ENCODE assay signal across 13 mouse cellular contexts in genomic region chr19:42131101-42131500, GRCm38 (mm10). TPM values are rescaled to one million over a fixed set of nuclear protein-coding genes. Genes with fewer than 3 reads are reported as not detected.
DNase-seq lines count a peak whose midpoint lies in the region; TF ChIP-seq lines count a peak whose summit lies in the region.
"Had no signal": no experiment of that assay in that cellular context is flagged by ENCODE, and none has a peak within 500 bp of the region (broad histone marks: within the 10 kb centered on the region; RNA-seq: fewer than 3 reads in every experiment).

No protein-coding gene starts in this region.

- peaks cover 10% of the 10 kb centered on the region; the same call in 1 of the 2 replicates for H3K4me1 ChIP-seq in kidney, adult 2 months (ENCODE audit: control insufficient read depth, insufficient read depth, low read length)
- H3K4me1 ChIP-seq in E14TG2a.4 (replicated peaks; ENCODE audit: low read depth, low read length), result peaks cover 88% of the 10 kb centered on the region
- peaks cover 6% of the 10 kb centered on the region; the same call in 1 of the 2 replicates for H3K4me1 ChIP-seq in brown adipose tissue, adult 24 weeks (ENCODE audit: control insufficient read depth, insufficient read depth, insufficient read length, low read length)
- peaks cover 47% of the 10 kb centered on the region for H3K4me1 ChIP-seq in forebrain, embryonic 10.5 days

- 73% methylated on average over 5 of the region's 5 CpGs for WGBS in kidney, adult 2 months
- WGBS in forebrain, embryonic 10.5 days, result 87% methylated on average over 5 of the region's 5 CpGs

- peaks cover 23% of the 10 kb centered on the region for H3K79me2 ChIP-seq in myocyte (ENCODE audit: control insufficient read depth, insufficient read depth)

- H3K27me3 ChIP-seq in kidney, adult 2 months (replicated peaks; ENCODE audit: control insufficient read depth, insufficient read depth, low read length), result no peaks in the 10 kb centered on the region
- no peaks in the 10 kb centered on the region for H3K27me3 ChIP-seq in E14TG2a.4 (ENCODE audit: insufficient read depth, low read length)
- no peaks in the 10 kb centered on the region for H3K27me3 ChIP-seq in myocyte (ENCODE audit: control insufficient read depth, insufficient read depth, insufficient read length)
- H3K27me3 ChIP-seq in forebrain, embryonic 10.5 days (ENCODE audit: poor library complexity, severe bottlenecking), result peaks cover 18% of the 10 kb centered on the region
- H3K27me3 ChIP-seq: liver, embryonic 15.5 days had no signal

- no peaks in the 10 kb centered on the region for H3K9me3 ChIP-seq in E14TG2a.4 (ENCODE audit: low read length)
- H3K9me3 ChIP-seq in forebrain, embryonic 10.5 days, result no peaks in the 10 kb centered on the region
- H3K9me3 ChIP-seq: G1E; liver, embryonic 15.5 days; neural tube, embryonic 15.5 days had no signal

- peak overlapping the region; percentile 24; the same call in 1 of the 2 replicates for H3K27ac ChIP-seq in kidney, adult 2 months (ENCODE audit: insufficient read depth, low read depth, low read length)
- peak overlapping the region; percentile 78 for H3K27ac ChIP-seq in brown adipose tissue, adult 24 weeks (replicated peaks; ENCODE audit: low read depth, low read length)
- H3K27ac ChIP-seq in forebrain, embryonic 10.5 days, result no peak overlapping the region
- H3K27ac ChIP-seq: liver, embryonic 15.5 days; neural tube, embryonic 15.5 days had no signal

- no peak for DNase-seq in kidney, adult 2 months
- DNase-seq in kidney, postnatal 14 days, result no peak
- no peak for DNase-seq in left cerebral cortex, postnatal 36 days (ENCODE audit: low spot score in 2 of 2)
- DNase-seq in forebrain, embryonic 10.5 days (ENCODE audit: extremely low spot score, low spot score), result no peak
- DNase-seq: layer of hippocampus, postnatal 36 days; midbrain, embryonic 14.5 days; thymus, adult 2 months had no signal

- no peak for TF ChIP-seq CTCF in kidney, adult 2 months (conservative IDR thresholded peaks at IDR 0.05; ENCODE audit: insufficient read depth, insufficient read length, low read depth, low read length)
- no peak for TF ChIP-seq CTCF in E14TG2a.4 (conservative IDR thresholded peaks at IDR 0.05; ENCODE audit: low read length)

- H3ac ChIP-seq in myocyte (ENCODE audit: control insufficient read depth, insufficient read length), result no peak overlapping the region

- H3K36me3 ChIP-seq in kidney, adult 2 months (ENCODE audit: control insufficient read depth, insufficient read depth, low read length), result no peaks in the 10 kb centered on the region
- H3K36me3 ChIP-seq in E14TG2a.4 (ENCODE audit: insufficient read depth, low read length) (peaks cover 24% of the 10 kb centered on the region), myocyte (ENCODE audit: control insufficient read depth, insufficient read depth) (no peaks in the 10 kb centered on the region)
- no peaks in the 10 kb centered on the region for H3K36me3 ChIP-seq in forebrain, embryonic 10.5 days (replicated peaks)
- H3K36me3 ChIP-seq: liver, embryonic 15.5 days; neural tube, embryonic 15.5 days had no signal

- H3K4me2 ChIP-seq in myocyte (ENCODE audit: low read depth), result peak overlapping the region; percentile 46
- H3K4me2 ChIP-seq: liver, embryonic 15.5 days; neural tube, embryonic 15.5 days had no signal

- no peak for TF ChIP-seq POLR2A in kidney, adult 2 months (IDR thresholded peaks at IDR 0.05; ENCODE audit: low read depth, low read length)
- no peak for TF ChIP-seq POLR2A in myocyte (IDR thresholded peaks at IDR 0.05; ENCODE audit: insufficient read length, low read depth)

- H3K4me3 ChIP-seq in kidney, adult 2 months (ENCODE audit: insufficient read depth, low read depth, low read length), result no peak overlapping the region
- H3K4me3 ChIP-seq in E14TG2a.4 (replicated peaks; ENCODE audit: low read length), result peak overlapping the region; percentile 2; the same call in 1 of the 2 replicates
- no peak overlapping the region for H3K4me3 ChIP-seq in brown adipose tissue, adult 24 weeks (ENCODE audit: insufficient read depth, low read depth, low read length)
- H3K4me3 ChIP-seq in myocyte, result no peak overlapping the region
- no peak overlapping the region for H3K4me3 ChIP-seq in forebrain, embryonic 10.5 days
- H3K4me3 ChIP-seq: liver, embryonic 15.5 days; neural tube, embryonic 15.5 days had no signal

- intact Hi-C loops in left cerebral cortex, postnatal 36 days (cut with DNase I), result no loop called here

TF ChIP-seq in myocyte, 11 proteins besides CTCF, POLR2A, EP300 and RAD21:
- TF ChIP-seq MAX (IDR thresholded peaks at IDR 0.05; ENCODE audit: low read depth) (no peak), CEBPB (IDR thresholded peaks at IDR 0.05; ENCODE audit: insufficient read depth, poor library complexity, severe bottlenecking) (no peak), REST (IDR thresholded peaks at IDR 0.05; ENCODE audit: insufficient read depth, insufficient read length) (no peak), USF1 (IDR thresholded peaks at IDR 0.05; ENCODE audit: low read depth) (no peak), POLR2AphosphoS2 (IDR thresholded peaks at IDR 0.05; ENCODE audit: insufficient read length, low read depth) (no peak), MYOD1 (IDR thresholded peaks at IDR 0.05; ENCODE audit: control insufficient read depth in 1 of 3, insufficient read length in 2 of 3, low read depth in 2 of 3) (no peak), TCF12 (IDR thresholded peaks at IDR 0.05; ENCODE audit: insufficient read depth, poor library complexity, severe bottlenecking) (no peak), TCF3 (IDR thresholded peaks at IDR 0.05; ENCODE audit: insufficient read length, low read depth) (no peak), MYOG (IDR thresholded peaks at IDR 0.05; ENCODE audit: control insufficient read depth in 1 of 3, insufficient read depth in 1 of 3, insufficient read length in 2 of 3, low read depth in 2 of 3) (no peak), SRF (IDR thresholded peaks at IDR 0.05; ENCODE audit: control insufficient read depth, insufficient read length, low read depth) (no peak), E2F4 (IDR thresholded peaks at IDR 0.05; ENCODE audit: insufficient read depth) (no peak)

RNA-seq across cellular contexts. Expression of gene Avpi1, which starts 2.2 kb away (rescaled TPM):
- polyA plus RNA-seq in kidney, adult 2 months (2012; rRNA removed), result 17.5 and 19.5 TPM in 2 replicates
- 12.6 and 16.8 TPM in 2 replicates for polyA plus RNA-seq in brown adipose tissue, adult 24 weeks (2012; ENCODE audit: insufficient read depth, insufficient read length, missing spikeins)
- polyA plus RNA-seq in myocyte (2012; fragmentation: generic; extraction: Trizol), result 128 TPM
- 10 to 100 TPM; 29.3 to 40.2 TPM for total RNA-seq in left cerebral cortex, postnatal 36 days (2021)
- polyA plus RNA-seq in forebrain, embryonic 10.5 days (2016; fragmentation: Nextera tagmentation; extraction: Ambion mirVana), result 23.5 and 23.9 TPM in 2 replicates

RNA-seq across cellular contexts. Expression of gene Marveld1, which starts 16.1 kb away (rescaled TPM):
- polyA plus RNA-seq in kidney, adult 2 months (2012; rRNA removed), result 44.6 and 53.2 TPM in 2 replicates
- polyA plus RNA-seq in brown adipose tissue, adult 24 weeks (2012; ENCODE audit: insufficient read depth, insufficient read length, missing spikeins), result 33.6 and 41.9 TPM in 2 replicates
- polyA plus RNA-seq in myocyte (2012; fragmentation: generic; extraction: Trizol), result 36.1 TPM
- total RNA-seq in left cerebral cortex, postnatal 36 days (2021), result 1 to 10 TPM; 9.5 to 9.8 TPM
- 2.4 and 3.1 TPM in 2 replicates for polyA plus RNA-seq in forebrain, embryonic 10.5 days (2016; fragmentation: Nextera tagmentation; extraction: Ambion mirVana)
- polyA plus RNA-seq: G1E had no signal

RNA-seq across cellular contexts. Expression of gene Zfyve27, which starts 32.6 kb away (rescaled TPM):
- 30.7 and 32.6 TPM in 2 replicates for polyA plus RNA-seq in kidney, adult 2 months (2012; rRNA removed)
- 11.3 and 12.7 TPM in 2 replicates for polyA plus RNA-seq in brown adipose tissue, adult 24 weeks (2012; ENCODE audit: insufficient read depth, insufficient read length, missing spikeins)
- 22.4 TPM for polyA plus RNA-seq in myocyte (2012; fragmentation: generic; extraction: Trizol)
- total RNA-seq in left cerebral cortex, postnatal 36 days (2021), result 10 to 100 TPM; 78.8 to 94.5 TPM
- 27.0 and 30.3 TPM in 2 replicates for polyA plus RNA-seq in forebrain, embryonic 10.5 days (2016; fragmentation: Nextera tagmentation; extraction: Ambion mirVana)

RNA-seq across cellular contexts. Expression of gene Pi4k2a, which starts 40.8 kb away (rescaled TPM):
- polyA plus RNA-seq in kidney, adult 2 months (2012; rRNA removed), result 41.7 and 45.4 TPM in 2 replicates
- 14.4 and 21.6 TPM in 2 replicates for polyA plus RNA-seq in brown adipose tissue, adult 24 weeks (2012; ENCODE audit: insufficient read depth, insufficient read length, missing spikeins)
- 37.5 TPM for polyA plus RNA-seq in myocyte (2012; fragmentation: generic; extraction: Trizol)
- total RNA-seq in left cerebral cortex, postnatal 36 days (2021), result 10 to 100 TPM; 63.6 to 72.2 TPM
- 21.3 and 23.3 TPM in 2 replicates for polyA plus RNA-seq in forebrain, embryonic 10.5 days (2016; fragmentation: Nextera tagmentation; extraction: Ambion mirVana)

RNA-seq across cellular contexts. Expression of gene Morn4, which starts 44.9 kb away (rescaled TPM):
- 25.9 and 26.3 TPM in 2 replicates for polyA plus RNA-seq in kidney, adult 2 months (2012; rRNA removed)
- polyA plus RNA-seq in brown adipose tissue, adult 24 weeks (2012; ENCODE audit: insufficient read depth, insufficient read length, missing spikeins), result 0.63 TPM in 1 of 2 replicates, not detected in the other
- 32.3 TPM for polyA plus RNA-seq in myocyte (2012; fragmentation: generic; extraction: Trizol)
- 10 to 100 TPM; 67.8 to 75.3 TPM for total RNA-seq in left cerebral cortex, postnatal 36 days (2021)
- 43.1 and 43.4 TPM in 2 replicates for polyA plus RNA-seq in forebrain, embryonic 10.5 days (2016; fragmentation: Nextera tagmentation; extraction: Ambion mirVana)
